Mouse (Mus musculus) urinary bladder, postnatal 36 days (tissue): ENCODE measurements at regions not wholly inside any gene's neighbourhood (a gene's known extent, or its start where the extent isn't known, plus 50 kb on each side); places are given as distances from the start of the nearest gene placed in this dataset.
"Not testable (repeated sequence)": the region's sequence is repeated elsewhere in the genome, so short reads cannot be mapped to it uniquely, and the experiment has no call there.

Experiments
- DNase-seq, 2 experiments: peaks; one replicate each; pipeline ENCODE4 v3.0.0; 2022; ENCODE audit warnings: low spot score in 2 of 2, mixed read lengths in 1 of 2

- DNase-seq, result no peak
These were observed 420.8 kb downstream of the Ptpru start for GRCm38 (mm10) chr4:131417159-131417748.

GRCm38 (mm10) chr4:131425311-131425710, 412.8 kb downstream of the Ptpru start:
- DNase-seq, result no peak

- DNase-seq, result no peak
These were observed 410.2 kb downstream of the Ptpru start for GRCm38 (mm10) chr4:131427871-131428270.

GRCm38 (mm10) chr4:131429356-131429755, 408.7 kb downstream of the Ptpru start:
- DNase-seq, result no peak

GRCm38 (mm10) chr4:131430420-131430819, 407.7 kb downstream of the Ptpru start:
- DNase-seq, result no peak

- peak; percentile 50 to 53 for DNase-seq
These were observed 406.9 kb downstream of the Ptpru start for GRCm38 (mm10) chr4:131431188-131431587.

GRCm38 (mm10) chr4:131432591-131433177, 405.4 kb downstream of the Ptpru start:
- DNase-seq, result no peak

- DNase-seq, result no peak
These were observed 402.9 kb downstream of the Ptpru start for GRCm38 (mm10) chr4:131435222-131435621.

- DNase-seq, result no peak
These were observed 399.7 kb downstream of the Ptpru start for GRCm38 (mm10) chr4:131438403-131438802.

- no peak for DNase-seq
These were observed 399.2 kb downstream of the Ptpru start for GRCm38 (mm10) chr4:131438883-131439282.

- no peak for DNase-seq
These were observed 397.2 kb downstream of the Ptpru start for GRCm38 (mm10) chr4:131440845-131441244.

- no peak for DNase-seq
These were observed 394.6 kb downstream of the Ptpru start for GRCm38 (mm10) chr4:131443518-131443917.

GRCm38 (mm10) chr4:131450296-131450695, 387.8 kb downstream of the Ptpru start:
- not testable (repeated sequence) for DNase-seq

- no peak for DNase-seq
These were observed 380.5 kb downstream of the Ptpru start for GRCm38 (mm10) chr4:131457551-131457950.

GRCm38 (mm10) chr4:131459746-131460145, 378.3 kb downstream of the Ptpru start:
- DNase-seq, result no peak

GRCm38 (mm10) chr4:131461312-131461711, 376.8 kb downstream of the Ptpru start:
- DNase-seq, result no peak

GRCm38 (mm10) chr4:131461728-131462127, 376.4 kb downstream of the Ptpru start:
- DNase-seq, result no peak

GRCm38 (mm10) chr4:131475023-131475422, 363.1 kb downstream of the Ptpru start:
- DNase-seq, result no peak

- DNase-seq, result no peak
These were observed 359.2 kb downstream of the Ptpru start for GRCm38 (mm10) chr4:131478923-131479322.

GRCm38 (mm10) chr4:131483958-131484605, 354.0 kb downstream of the Ptpru start:
- DNase-seq, result no peak

- DNase-seq, result no peak
These were observed 353.4 kb downstream of the Ptpru start for GRCm38 (mm10) chr4:131484607-131485111.

- no peak for DNase-seq
These were observed 352.8 kb downstream of the Ptpru start for GRCm38 (mm10) chr4:131485126-131485825.
